Mouse (Mus musculus) right cerebral cortex, postnatal 10 days (tissue): ENCODE data around the gene Tnfaip8l2.
"Not testable (repeated sequence)": the region's sequence is repeated elsewhere in the genome, so short reads cannot be mapped to it uniquely, and the experiment has no call there.

Experiments used
- DNase-seq, 2 experiments: peaks; one replicate each; pipeline ENCODE4 v3.0.0; 2021; ENCODE audit warnings: low spot score in 2 of 2

Tnfaip8l2 gene

GRCm38 (mm10) chr3:95112760-95113159 is 29.4 kb downstream of the Tnfaip8l2 start:
- DNase-seq, result no peak

GRCm38 (mm10) chr3:95110911-95111726 is 31.0 kb downstream of the Tnfaip8l2 start, which contains the start of gene Vps72:
Vps72 (plus strand) TSS chr3:95111022.
- DNase-seq, result peak; percentile 94

- DNase-seq, result no peak
These were observed 34.3 kb downstream of the Tnfaip8l2 start for GRCm38 (mm10) chr3:95107898-95108297.

GRCm38 (mm10) chr3:95107308-95107707 is 34.9 kb downstream of the Tnfaip8l2 start:
- not testable (repeated sequence) for DNase-seq

GRCm38 (mm10) chr3:95106338-95107117 is 35.6 kb downstream of the Tnfaip8l2 start, which contains the start of gene Pip5k1a:
Pip5k1a (minus strand) TSS chr3:95106930.
- peak; percentile 99 for DNase-seq

GRCm38 (mm10) chr3:95105586-95106337 is 36.4 kb downstream of the Tnfaip8l2 start:
- DNase-seq, result no peak

- no peak for DNase-seq
These were observed 37.0 kb downstream of the Tnfaip8l2 start for GRCm38 (mm10) chr3:95105121-95105520.

- DNase-seq, result no peak
These were observed 41.3 kb downstream of the Tnfaip8l2 start for GRCm38 (mm10) chr3:95100854-95101253.
